Mouse (Mus musculus) cortical plate, adult 2 months (tissue): ENCODE data around the gene Rad51. TPM values are rescaled to one million over a fixed set of nuclear protein-coding genes. Genes with fewer than 3 reads are reported as not detected.

ENCODE experiments used
- H3K27ac ChIP-seq: fragments of 200-500 bp; 2 replicates; pipeline ENCODE4 v1.5.1; 2012; ENCODE audit warnings: low read length, control low read depth, inconsistent platforms; ENCODE audit not compliant: insufficient read depth
- H3K4me1 ChIP-seq: fragments of 200-500 bp; 2 replicates; pipeline ENCODE4 v1.6.1; 2011; ENCODE audit warnings: low read length; ENCODE audit not compliant: control insufficient read depth, insufficient read depth
- H3K4me3 ChIP-seq: fragments of 200-500 bp; 2 replicates; pipeline ENCODE4 v1.5.1; 2011; ENCODE audit warnings: mild to moderate bottlenecking, low read length, control low read depth; ENCODE audit not compliant: insufficient read depth
- CTCF ChIP-seq: fragments of 200-500 bp; IDR thresholded peaks from 2 replicates; pipeline ENCODE4 v1.5.1; 2011; ENCODE audit warnings: mild to moderate bottlenecking, control low read depth, low read length; ENCODE audit not compliant: insufficient read depth; ENCODE audit errors: extremely low read depth
- POLR2A ChIP-seq: fragments of 200-500 bp; IDR thresholded peaks from 2 replicates; pipeline ENCODE4 v1.6.1; 2011; ENCODE audit warnings: mild to moderate bottlenecking, low read length, control low read depth; ENCODE audit not compliant: insufficient read depth; ENCODE audit errors: extremely low read depth
- polyA plus RNA-seq: library from polyadenylated mRNA; depleted of rRNA; stranded (reverse); fragments of >200 nt; gene quantifications from 2 replicates; pipeline ENCODE4 v1.2.3, GENCODE M21; 2012

Rad51 gene
- polyA plus RNA-seq, 1 experiment = 1.4 TPM

GRCm38 (mm10) chr2:119172862-119173576 lies 60.4 kb downstream of the Rad51 start:
- no peak overlapping the region for H3K4me3 ChIP-seq

GRCm38 (mm10) chr2:119173991-119174651 lies 61.5 kb downstream of the Rad51 start, which contains the start of gene Gm14137:
Gm14137 (plus strand) TSS chr2:119174509.
- no peak within 1 kb of the TSS for H3K27ac ChIP-seq
- TF ChIP-seq CTCF = no peak
- no peak for TF ChIP-seq POLR2A
- H3K4me1 ChIP-seq = no peaks in the 10 kb centered on the region
- no peak within 1 kb of the TSS for H3K4me3 ChIP-seq

More at GRCm38 (mm10) chr2:119172862-119173576, 60.4 kb downstream of the Rad51 start:
- Histone ChIP-seq H3K27ac (no peak overlapping the region), H3K4me1 (no peaks in the 10 kb centered on the region)
- TF ChIP-seq CTCF (no peak), POLR2A (no peak)

GRCm38 (mm10) chr2:119174866-119175265 lies 62.3 kb downstream of the Rad51 start:
- TF ChIP-seq POLR2A (no peak), CTCF (no peak)
- H3K27ac ChIP-seq = no peak overlapping the region

GRCm38 (mm10) chr2:119175614-119176013 lies 63.0 kb downstream of the Rad51 start:
- Histone ChIP-seq H3K4me3 (no peak overlapping the region), H3K4me1 (no peaks in the 10 kb centered on the region), H3K27ac (no peak overlapping the region)
- TF ChIP-seq CTCF = no peak
- TF ChIP-seq POLR2A = no peak

More at GRCm38 (mm10) chr2:119174866-119175265, 62.3 kb downstream of the Rad51 start:
- Histone ChIP-seq H3K4me3 (no peak overlapping the region), H3K4me1 (no peaks in the 10 kb centered on the region)

GRCm38 (mm10) chr2:119176761-119177160 lies 64.2 kb downstream of the Rad51 start:
- no peak overlapping the region for H3K4me3 ChIP-seq
- no peaks in the 10 kb centered on the region for H3K4me1 ChIP-seq
- no peak for TF ChIP-seq CTCF
- no peak for TF ChIP-seq POLR2A
- no peak overlapping the region for H3K27ac ChIP-seq

- Histone ChIP-seq H3K4me3 (no peak overlapping the region), H3K4me1 (no peaks in the 10 kb centered on the region), H3K27ac (no peak overlapping the region)
- TF ChIP-seq CTCF (no peak), POLR2A (no peak)
Observed at GRCm38 (mm10) chr2:119177384-119177939, 64.9 kb downstream of the Rad51 start.

- Histone ChIP-seq H3K4me3 (no peak overlapping the region), H3K4me1 (no peaks in the 10 kb centered on the region), H3K27ac (no peak overlapping the region)
- TF ChIP-seq CTCF (no peak), POLR2A (no peak)
Observed at GRCm38 (mm10) chr2:119182914-119183313, 70.3 kb downstream of the Rad51 start.

- no peak for TF ChIP-seq POLR2A
- peak; percentile 79 for TF ChIP-seq CTCF
- Histone ChIP-seq H3K4me1 (peaks cover 2% of the 10 kb centered on the region; the same call in 1 of the 2 replicates), H3K27ac (no peak overlapping the region), H3K4me3 (no peak overlapping the region; the same call in 1 of the 2 replicates)
Observed at GRCm38 (mm10) chr2:119189029-119189710, 76.6 kb downstream of the Rad51 start.

GRCm38 (mm10) chr2:119190969-119191368 lies 78.4 kb downstream of the Rad51 start:
- peaks cover 2% of the 10 kb centered on the region; the same call in 1 of the 2 replicates for H3K4me1 ChIP-seq
- no peak overlapping the region for H3K4me3 ChIP-seq
- TF ChIP-seq POLR2A = no peak
- TF ChIP-seq CTCF = no peak
- no peak overlapping the region for H3K27ac ChIP-seq
